Mouse (Mus musculus): ENCODE results near the gene Fstl4.

Gene Fstl4

DNA sequence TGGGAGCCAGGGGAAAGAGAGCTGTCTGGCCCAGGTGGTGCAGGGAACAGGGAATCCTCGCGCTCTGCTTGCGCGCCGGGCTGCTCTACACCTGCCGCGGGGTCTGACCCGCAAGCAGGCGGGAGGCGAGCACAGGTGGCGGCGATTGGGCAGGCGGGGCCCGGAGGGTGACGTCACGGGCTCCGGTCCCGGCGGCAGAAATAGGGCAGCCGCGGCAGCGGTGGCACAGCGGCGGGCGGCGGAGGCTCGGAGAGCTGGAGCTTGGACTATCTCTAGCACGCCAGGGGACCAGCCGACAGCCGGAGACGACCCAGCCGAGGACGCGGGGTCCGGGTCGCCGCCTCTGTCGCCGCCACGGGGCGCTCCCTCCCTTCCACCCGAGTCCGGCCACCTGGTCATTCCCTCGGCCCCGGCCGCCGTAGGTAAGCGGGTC, at the start of gene Fstl4:
Gene Fstl4 (plus strand): TSS at position 174 of the 433 bp plus-strand sequence.
- in situ Hi-C loops (cut with MboI, MseI) = no loop called here

DNA sequence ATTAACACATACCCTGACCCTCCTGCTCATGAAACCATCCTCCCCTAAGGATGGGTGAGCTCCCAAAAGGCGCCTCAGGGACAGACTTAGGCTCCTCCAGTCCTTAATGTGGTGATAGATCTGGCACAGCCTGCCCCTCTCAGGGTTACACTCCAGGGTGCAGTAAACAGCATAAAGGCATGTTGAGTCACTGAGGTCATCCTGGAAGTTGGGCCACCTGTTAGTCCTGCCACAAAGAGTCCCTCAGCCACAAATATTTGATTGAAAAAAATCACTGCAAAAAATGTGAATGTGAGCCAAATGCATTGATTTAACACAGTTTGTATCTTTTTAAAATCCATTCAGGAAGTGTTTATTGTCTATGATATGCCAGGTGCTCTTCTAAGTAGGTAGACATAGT, 45.9 kb upstream of the Fstl4 start:
- in situ Hi-C loops (cut with MboI, MseI) = no loop called here

DNA sequence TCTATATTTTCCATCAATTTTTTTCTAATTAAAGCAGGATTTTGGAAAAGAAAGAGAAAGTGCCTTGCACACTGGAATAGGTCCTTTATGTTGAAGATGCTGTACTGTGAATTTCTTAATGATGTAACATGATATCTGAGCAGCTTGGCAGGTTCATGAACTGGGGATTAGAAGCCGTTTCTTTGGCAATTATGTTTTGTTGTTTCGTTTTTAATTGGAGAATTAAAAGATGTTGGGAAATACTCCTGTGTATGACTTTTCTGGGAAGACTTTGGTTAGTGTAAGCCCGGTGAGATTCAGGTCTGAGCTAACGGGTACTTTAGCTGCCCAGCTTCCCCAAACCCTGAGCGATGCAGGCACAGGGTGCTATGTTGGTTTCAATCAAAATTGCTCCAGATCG, 43.3 kb upstream of the Fstl4 start:
- in situ Hi-C loops (cut with MboI, MseI) = no loop called here

DNA sequence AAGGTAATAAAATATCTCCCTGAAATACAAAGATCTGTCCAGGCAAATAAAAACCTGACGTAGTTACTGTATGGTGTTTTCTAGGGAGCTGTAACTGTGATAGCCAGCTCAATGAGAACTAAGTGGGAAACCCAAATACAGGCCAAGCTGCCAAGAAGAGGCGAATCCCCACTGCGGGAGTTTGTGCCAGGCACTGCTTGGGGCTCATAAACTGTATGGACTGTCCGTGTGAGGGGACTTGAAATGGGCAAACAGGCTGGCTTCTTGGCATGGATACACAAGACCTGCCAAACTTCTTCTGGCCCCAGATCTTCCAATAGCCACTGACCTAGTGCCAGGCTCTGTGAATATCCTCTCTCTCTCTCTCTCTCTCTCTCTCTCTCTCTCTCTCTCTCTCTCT, 41.7 kb upstream of the Fstl4 start:
- in situ Hi-C loops (cut with MboI, MseI) = no loop called here

DNA sequence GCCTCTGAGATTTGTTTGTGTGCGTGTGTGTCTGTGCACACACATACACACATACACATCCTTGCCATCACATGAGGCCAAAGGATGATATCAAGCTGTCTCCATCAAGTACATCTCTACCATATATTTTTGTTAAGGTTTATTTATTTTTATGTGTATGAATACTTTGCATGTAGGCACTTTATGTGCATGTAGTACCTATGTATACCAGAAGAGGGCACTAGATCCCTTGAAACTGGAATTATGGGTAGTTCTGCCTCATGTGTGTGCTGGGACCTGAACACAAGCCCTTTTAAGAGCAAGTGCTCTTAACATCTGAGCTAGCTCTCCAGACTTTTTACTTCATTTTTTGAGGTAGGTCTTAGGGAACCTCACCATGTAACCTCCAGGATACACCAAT, 38.4 kb upstream of the Fstl4 start:
- in situ Hi-C loops (cut with MboI, MseI) = no loop called here

DNA sequence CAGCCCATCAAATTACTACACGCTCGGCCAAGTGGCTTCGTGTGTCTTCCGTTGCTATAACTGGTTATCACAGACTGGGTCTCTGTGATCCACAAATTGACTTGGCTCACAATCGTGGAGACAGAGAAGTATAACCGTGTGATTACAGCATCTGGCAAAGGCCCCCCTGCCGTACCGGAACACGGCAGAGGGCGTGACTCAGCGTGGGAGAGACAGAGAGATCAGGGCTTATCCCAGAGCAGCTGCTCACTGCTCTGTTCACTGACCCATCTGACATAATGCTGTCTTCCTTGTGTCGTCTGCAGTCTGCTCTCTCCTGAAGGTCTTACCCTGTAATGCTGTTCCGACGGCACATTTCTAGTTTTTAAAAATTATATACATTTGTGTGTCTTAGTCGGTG, 36.0 kb upstream of the Fstl4 start:
- in situ Hi-C loops (cut with MboI, MseI) = no loop called here

DNA sequence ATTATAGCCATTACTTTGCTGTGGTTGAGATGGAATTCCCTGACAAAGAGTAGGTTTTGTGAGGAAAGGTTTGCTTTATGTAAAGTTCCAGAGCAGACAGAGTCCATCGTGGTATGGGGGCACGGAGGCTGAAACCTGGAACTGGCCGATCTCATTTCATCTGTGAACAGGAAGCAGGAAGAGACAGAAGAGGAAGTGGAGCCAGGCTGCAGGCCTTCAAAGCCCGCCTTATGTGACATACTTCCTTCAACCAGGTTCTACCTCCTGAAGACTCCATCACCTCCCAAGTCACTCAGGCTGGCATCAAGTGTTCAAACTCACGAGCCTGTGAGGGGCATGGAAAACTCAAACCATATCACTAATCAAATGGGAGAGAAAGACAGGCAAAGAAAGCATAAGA, 34.5 kb upstream of the Fstl4 start:
- in situ Hi-C loops (cut with MboI, MseI) = no loop called here

DNA sequence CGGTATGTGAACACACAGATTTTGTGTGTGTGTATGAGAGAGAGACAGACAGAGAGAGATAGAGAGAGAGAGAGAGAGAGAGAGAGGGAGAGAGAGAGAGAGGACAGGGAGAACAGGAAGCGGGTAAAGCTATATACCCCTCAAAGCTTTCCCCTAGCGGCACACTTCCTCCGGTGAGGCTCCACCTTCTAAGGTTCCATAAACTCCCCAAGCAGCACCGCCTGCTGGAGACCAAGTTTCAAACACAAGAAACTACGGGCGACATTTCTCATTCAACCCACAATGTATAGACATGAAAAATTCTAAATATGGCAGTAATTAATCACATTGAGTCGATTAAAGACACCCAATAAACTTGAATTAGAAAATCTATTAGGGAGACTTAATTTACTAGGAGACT, 32.5 kb upstream of the Fstl4 start:
- in situ Hi-C loops (cut with MboI, MseI) = no loop called here

DNA sequence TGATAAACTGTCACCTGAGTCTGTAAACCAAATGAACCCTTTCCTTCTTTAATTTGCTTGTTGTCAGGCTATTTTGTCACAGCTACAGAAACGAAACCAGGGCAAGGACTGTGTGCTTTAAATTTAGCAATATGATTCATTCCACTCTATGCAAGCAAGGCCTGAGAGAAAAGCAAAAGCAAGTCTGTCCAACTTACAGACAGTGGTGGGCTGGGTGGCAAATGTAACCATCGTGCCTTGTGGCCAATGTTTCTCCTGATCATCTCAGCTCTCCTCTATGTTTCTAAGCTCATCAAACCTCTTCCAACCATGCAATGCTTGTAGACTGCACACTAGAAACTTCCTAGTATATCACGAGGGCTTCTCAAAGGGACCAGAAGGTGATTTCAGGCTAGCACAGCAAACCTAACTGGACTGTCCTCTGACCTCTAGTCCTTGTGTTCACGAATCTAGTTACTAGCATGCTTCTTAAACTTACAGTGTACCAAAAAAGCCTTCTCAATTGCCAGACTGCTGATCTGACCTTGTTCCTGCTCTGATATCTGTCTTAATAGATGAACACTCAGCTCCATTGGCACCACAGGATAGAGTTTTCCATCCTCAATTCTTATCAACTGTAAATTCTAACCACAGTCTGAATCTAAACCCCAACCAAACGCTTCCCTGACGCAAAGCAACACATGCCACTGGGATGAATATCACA, 29.8 kb upstream of the Fstl4 start:
- in situ Hi-C loops (cut with MboI, MseI) = no loop called here

DNA sequence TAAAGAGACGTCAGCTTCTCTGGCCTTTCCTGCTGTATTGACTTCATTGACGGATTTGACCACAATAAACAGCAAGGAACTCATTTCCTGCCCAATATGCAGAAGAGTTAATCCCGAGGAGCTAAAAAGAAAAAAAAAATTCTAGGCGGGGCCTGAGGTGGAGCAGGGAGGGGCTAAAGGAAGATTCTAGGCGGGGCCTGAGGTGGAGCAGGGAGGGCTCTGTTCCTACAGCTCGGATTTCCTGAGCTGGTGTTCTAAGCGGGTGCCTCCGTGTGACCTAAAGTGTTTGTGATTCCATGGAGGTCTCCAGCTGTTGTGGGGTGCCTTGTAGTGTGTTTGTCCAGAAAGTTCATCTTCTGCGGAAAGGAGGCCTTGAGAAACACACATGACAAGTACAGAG, 25.2 kb upstream of the Fstl4 start:
- in situ Hi-C loops (cut with MboI, MseI) = no loop called here

DNA sequence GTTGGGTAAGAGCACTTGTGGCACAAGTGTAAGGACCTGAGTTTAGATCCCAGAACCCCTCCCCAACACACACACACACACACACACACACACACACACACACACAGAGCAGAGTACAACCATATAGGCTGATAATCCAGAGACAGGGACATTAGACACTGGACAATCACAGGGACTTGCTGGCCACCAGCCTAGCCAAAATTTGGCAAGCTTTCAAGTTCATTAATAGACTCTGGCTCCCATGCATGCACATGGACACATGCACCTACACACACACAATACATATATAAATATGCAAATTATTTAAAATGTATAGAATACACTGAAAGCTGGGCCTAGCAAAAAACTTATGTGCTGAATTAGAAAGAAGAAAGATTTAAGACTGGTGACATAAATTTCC, 24.0 kb upstream of the Fstl4 start:
- in situ Hi-C loops (cut with MboI, MseI) = no loop called here

DNA sequence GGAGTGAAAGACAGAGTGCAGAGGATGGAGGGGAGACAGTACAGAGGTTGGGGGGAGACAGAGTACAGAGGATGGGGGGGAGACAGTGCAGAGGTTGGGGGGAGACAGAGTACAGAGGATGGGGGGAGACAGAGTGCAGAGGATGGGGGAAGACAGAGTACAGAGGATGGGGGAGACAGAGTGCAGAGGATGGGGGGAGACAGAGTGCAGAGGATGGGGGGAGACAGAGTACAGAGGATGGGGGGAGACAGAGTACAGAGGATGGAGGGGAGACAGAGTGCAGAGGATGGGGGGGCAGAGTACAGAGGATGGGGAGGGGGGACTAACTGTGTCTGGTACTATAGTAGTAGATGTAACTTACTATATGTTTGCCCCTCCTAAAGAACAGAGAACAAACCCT, 20.5 kb upstream of the Fstl4 start:
- in situ Hi-C loops (cut with MboI, MseI) = no loop called here

DNA sequence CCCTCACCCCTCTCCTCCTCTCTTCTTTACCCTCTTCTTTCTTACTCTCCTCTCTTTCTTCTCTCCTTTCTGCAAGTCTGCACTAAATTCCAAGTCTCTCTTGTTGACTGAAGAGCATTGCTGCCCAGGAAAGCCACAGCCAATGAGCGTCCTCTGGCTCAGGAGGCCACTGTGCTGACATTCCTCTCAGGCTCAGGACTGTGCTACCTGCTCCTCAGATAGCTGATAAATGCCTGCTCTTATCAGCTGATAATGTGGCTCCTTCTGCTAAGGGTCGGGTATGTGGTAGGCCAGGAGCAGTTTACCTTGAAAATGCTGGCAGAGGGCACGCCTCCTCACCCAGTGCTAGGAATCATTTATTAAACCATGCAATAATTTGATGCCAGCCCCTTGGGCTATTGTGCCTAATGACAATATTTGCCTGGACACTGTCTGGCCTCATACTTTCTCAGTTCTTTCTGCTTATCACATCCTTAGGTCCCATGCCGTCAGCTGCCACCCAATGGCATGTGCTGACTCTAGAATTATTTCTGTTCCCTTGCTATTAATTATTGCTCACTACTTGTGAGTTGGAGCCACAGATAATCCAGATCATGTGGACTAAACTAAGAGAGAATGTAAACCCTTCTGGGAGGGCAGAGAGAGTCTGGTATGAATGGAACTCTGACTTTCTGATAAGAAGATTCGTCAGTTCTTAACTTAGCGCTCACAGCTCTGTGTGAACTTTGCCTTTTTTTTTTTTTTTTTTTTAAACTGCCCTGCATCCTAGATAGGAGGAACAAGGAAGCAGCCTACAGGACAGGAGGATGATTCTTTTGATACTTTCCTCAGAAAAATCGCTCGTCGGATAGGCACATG, 19.6 kb upstream of the Fstl4 start:
- in situ Hi-C loops (cut with MboI, MseI) = no loop called here

DNA sequence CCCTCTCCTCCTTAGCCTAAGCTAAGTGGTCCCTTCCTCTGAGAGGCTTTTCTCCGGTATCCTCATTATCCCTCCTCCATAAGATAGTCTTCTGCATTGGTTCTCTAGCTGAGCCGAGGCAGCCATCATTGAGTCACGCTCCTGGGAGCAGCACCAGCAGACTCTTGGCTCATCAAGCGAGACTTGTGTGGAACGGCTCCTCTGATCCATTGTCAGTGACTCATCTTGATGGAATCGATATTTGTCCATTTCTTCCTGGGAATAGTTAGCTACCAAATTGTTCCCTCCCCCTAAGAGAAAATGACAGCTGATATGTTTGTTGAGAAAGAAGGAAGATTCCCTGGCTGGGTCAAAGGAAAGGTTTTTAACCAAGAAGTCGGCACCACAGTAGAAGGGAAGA, 17.2 kb upstream of the Fstl4 start:
- in situ Hi-C loops (cut with MboI, MseI) = no loop called here

DNA sequence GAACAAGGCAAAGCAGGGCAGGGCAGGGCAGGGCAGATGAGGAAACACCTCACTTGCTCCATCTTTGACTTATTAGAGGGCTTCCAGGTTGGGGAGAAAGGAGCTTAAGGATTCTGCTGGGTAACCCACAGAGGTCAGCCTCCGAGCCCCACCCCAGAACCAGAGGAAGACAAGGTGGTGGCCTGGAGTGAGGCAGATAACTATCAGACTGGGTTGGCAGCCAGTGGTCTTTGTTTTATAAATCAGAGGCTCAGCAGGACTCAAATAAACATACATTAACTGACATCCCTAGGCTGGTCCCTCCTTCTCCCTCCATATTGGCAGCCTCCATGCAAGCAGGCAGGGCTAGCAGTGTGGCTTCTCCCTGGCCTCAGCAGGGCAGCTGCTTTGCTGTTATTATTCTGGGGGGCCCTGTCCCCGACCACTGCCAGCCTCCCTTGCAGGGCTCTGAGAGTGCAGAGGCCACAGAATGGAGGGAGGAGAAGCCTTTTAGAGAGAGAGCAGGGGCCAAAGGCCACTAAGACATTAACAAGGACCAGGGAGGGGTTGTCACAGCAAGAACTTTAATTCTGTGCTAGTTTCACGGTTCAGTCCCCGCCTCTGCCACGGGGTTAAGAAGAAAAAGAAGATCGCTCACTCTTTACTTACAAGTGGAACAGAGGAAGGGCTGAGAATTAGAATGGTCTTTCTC, 16.5 kb upstream of the Fstl4 start:
- in situ Hi-C loops (cut with MboI, MseI) = no loop called here

DNA sequence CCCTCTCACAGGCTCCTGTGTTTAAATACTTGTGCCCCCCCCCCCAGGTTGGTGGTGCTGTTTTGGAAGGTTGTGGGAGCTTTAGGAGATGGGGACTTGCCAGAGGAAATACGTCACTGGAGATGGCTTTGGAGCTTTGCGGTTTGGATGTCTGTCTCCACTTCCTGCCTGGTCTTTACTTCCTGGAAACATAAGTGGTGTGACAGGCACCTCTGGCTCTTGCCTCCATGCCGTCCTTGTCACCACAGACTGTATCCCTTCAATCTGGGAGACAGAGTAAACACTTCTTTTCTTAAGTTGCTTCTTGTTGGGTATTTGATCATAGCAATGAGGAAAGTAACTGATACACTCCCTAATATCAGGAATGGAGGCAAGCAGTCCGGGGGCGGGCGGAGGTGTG, 14.4 kb upstream of the Fstl4 start:
- in situ Hi-C loops (cut with MboI, MseI) = no loop called here

DNA sequence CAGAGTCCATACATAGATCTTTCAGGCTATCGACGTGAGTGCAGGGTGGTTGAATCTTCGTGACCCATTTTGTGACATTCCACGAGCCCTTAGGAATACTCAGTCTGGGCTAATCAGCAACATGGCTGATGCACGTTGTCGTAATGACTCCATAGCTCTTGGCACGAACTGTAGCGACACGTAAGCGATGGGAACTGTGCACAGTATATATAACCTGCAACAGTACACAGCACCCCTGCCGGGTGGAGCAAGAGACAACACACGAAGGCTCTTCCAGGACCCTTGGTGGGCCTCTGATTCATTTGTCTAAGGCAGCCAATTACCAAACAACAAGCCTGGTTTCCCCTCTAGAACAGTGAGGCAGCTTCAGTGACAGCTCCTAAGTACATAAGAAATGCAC, 11.9 kb upstream of the Fstl4 start:
- in situ Hi-C loops (cut with MboI, MseI) = no loop called here

DNA sequence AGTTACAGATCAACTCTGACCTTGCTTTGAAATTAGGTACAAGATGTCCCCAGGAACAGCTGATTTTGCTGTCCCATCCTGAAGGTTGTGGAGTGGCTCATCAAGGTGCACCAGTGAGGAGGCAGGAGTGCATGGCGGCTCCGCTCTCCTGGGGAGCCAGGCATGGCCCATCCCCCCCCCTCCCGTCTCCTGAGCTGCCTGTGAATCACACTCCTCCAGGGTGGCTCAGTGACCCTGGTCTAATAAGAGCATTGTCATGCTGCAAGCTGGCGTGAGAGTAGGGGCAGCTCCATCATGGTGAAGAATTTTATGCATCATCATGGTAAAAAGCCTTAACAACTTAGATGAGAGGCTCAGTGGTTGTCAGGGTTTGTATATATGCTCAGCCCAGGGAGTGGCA, 11.2 kb upstream of the Fstl4 start:
- in situ Hi-C loops (cut with MboI, MseI) = no loop called here

DNA sequence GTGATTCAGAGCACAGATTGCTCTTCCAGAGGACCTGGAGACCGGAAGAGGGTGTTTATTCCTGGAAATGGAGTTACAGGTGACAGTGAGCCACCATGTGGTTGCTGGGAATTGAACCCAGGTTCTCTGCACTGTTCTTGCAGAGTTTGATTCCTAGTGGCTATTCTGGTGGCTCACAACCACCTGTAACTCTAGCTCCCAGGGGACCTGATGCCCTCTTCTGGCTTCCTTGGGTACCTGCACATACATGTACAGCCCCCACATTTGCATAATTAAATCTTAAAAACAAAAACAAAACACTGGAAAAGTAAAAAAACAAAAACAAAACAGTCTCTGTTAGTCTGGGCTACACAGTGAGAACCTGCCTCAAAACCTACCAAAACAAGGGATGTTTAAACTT, 2.6 kb upstream of the Fstl4 start:
- in situ Hi-C loops (cut with MboI, MseI) = no loop called here

DNA sequence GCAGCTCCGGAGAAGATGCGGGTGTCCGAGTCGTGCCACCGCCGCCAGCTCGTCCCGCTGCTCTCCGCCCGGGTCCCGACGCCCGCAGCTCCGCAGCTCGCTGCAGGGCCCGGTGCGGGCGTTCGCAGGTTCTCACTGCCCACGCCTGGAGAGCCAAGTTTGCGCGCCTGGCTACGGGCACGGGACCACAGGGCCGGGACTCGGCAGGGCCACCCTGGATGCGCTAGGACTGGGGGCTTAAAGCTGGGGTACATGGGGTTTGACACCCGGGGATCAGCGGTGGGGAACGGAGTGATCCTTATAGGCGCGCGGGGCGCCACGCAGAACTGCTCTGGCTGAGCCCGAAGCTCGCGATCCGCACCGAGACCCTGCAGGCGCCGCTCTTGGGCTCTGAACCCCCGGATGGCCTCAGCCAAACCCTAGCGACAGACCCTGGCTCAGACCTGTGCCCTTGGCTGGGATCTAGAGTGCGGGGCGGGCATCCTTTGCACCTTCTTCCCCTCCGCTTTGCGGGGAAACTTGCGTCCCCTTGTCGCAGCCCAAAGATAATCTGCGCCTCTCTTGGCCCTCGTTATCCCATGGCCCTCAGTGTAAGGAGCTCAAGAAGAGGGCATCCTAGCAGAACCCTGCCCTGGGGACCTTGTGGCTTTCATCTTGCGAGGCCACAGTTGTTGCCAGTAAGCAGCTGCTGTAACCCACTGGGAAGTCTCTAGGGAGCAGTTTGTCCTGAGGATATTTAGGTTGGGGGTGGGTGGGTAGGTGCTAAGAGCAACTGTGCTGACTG, 652 bp downstream of the Fstl4 start:
- in situ Hi-C loops (cut with MboI, MseI) = no loop called here

DNA sequence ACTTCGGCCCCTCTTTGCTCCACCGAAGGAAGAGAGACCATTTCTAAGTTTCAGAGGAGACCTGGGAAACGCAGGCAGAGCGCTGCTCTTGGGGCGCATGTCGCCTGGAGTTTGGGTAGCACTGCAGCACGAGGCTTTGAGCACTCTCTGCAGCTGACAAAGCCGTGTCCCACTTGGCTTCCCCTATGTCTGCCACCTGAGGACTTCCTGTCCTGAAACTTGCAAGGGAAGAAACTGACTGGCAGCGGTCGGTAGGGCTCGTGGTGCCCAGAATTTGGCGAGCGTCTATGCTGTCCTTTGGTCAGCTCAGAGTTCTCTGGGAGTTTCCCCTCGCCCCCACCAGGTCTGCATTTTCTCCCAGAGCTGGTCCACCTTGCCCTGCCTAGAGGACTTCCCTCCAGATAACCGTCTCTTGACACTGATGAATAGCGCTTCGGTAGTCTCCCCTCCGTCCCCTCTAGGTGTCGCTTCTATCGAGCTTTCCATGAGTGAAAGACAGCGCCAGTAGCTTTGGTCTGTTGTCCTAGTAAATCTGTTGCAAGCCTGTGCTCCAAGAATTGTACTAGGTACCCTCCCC, 1.3 kb downstream of the Fstl4 start:
- in situ Hi-C loops (cut with MboI, MseI) = no loop called here

DNA sequence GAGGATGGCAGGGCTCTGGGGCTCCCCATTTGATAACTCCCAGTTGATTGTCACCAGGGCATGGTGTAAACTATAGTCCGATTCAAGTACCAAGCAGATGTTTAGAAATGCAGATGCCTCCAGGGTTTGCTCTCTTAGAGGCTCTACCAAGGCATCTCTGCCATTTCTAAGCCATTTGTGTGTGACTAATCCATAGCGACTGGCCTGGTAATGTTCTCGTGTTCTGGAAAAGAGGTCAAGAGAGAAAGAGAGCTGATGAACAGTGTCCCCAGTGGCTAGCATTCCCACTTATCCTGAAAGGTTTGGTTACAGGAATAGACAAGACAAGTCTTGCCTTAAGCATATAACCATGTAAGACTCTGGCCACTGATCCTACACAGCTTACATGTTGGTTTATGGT, 3.5 kb downstream of the Fstl4 start:
- in situ Hi-C loops (cut with MboI, MseI) = no loop called here
